Mouse (Mus musculus) megakaryocyte, adult 5-6 weeks (primary cell): ENCODE measurements around the gene Astn2. TPM values are rescaled to one million over a fixed set of nuclear protein-coding genes. Genes with fewer than 3 reads are reported as not detected.

Source experiments
- ATAC-seq: 2 replicates; pipeline ENCODE4 v1.8.0; 2016; ENCODE audit warnings: mild to moderate bottlenecking, inconsistent platforms; ENCODE audit not compliant: poor library complexity, severe bottlenecking
- total RNA-seq, 2 experiments: library from RNA; stranded (forward) in 1 of 2; stranded (reverse) in 1 of 2; fragments of 153-499, 151-499 nt in 1 of 2; fragments of 221-1000, 200-1000 nt in 1 of 2; gene quantifications; 2 replicates each; pipeline versions ENCODE4 v1.2.3 to v1.2.4; 2015 to 2017

Astn2 gene
- total RNA-seq, 2 experiments from 2014 or later, result 0.09 TPM; not detected in 1

DNA sequence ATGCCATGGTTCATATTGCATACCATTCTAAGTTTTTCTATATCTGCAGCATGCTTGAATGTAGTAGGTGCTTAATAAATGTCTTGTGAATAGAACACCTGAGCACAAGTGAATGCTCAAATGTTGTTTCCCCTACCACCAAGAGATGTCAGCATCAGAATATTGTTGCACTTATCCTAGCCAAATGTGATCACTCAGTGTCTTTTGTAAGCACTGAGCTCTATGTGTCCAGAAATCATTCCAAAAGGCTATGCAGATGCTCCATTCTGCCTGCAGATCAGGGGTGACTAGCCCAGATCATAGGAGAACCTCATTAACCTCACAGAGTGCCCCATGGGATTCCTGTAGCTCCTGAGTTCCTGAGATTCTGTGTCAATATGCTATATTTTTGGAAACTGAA lies 401.5 kb downstream of the Astn2 start:
- no peak for ATAC-seq

DNA sequence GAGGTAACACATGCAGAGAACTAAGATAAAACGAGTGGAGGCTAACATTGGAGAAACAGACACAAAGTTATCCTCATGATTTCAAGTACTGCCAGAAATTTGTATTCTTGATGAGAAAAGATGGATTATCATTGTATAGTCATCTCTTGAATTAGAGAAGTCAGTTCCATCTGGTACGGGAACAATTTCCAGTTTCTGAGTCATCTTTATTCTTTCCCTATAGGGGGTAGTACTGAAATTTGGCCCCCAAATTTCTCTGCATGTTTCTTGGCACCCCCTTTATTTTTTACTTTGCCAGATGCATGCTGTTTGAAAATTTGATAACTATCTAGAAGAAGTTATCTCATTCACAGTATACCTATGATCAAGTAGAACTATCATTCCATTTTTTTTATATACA lies 420.8 kb downstream of the Astn2 start:
- ATAC-seq, result no peak

DNA sequence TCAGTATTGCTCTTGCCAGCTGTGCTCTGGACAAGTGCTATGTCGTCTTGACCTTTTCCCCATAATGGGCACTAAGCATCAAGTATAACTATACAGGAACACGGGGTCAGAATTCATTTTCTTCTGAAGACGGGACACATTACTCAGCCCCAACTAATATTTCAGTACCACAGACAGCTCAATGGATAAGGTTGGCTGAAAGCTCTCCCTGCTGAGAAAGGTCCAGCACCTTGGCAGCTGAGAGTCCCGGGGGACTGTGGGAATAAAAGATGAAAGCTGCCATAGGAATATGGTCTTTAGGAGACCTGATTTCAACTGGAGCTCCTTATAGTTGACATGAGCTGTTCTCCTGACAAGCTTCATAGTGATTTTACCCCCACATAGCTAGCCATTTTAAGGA lies 421.5 kb downstream of the Astn2 start:
- ATAC-seq, result no peak

DNA sequence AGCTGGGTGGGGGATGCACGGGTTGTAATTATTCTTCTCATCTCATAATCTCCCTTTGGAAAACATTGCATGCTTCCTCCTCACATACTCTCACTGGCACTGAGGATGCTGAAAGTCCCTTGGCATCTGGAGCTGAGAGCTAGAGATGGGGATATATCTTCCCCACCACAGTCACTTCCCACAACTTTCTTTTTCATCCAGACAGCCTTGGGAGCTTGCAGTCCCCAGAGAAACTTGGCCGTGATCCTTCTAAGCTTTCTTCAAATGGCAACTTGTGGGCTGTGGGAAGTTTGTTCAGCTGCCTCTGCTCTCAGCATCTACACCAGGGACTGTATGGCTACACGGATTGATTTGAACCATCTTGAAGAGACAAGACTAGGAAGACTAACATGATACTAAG lies 428.2 kb downstream of the Astn2 start:
- no peak for ATAC-seq

DNA sequence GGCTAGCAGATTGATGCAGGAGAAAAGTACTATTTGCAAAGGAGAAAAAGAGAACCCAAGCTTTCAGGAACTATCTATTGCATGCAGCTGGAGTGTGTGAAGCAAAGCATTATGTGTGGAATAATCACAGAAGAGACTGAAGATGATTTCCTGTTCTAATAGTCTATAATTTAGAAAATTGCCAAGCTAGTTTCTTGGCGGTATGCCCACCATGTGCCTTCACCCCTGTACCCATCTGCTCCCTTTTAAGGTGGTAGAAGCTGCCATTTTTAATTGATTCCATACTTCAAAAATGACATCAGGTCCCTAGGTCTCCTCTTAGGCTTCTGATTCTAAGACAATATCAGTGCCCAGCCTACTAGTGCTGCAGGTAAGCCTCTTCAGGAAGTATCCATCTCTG lies 432.0 kb downstream of the Astn2 start:
- no peak for ATAC-seq

DNA sequence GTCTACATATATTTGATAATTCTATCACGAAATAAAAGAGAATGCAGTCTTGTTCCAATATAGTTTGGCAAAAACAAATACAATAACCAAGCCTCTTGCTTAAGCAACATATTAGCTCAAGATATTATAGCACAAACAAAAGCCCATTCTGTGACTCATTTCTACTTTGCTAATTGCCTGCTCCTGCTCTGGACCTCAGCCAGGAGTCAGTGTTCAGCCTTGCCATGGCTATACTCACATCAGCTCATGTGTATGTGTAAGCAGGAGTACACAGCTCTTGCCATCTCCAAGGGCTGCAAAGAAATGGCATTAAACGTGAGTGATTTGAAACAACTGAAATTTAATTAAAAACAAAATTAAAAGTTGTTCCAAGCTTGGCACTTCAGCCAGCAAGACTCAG lies 435.1 kb downstream of the Astn2 start:
- no peak for ATAC-seq

DNA sequence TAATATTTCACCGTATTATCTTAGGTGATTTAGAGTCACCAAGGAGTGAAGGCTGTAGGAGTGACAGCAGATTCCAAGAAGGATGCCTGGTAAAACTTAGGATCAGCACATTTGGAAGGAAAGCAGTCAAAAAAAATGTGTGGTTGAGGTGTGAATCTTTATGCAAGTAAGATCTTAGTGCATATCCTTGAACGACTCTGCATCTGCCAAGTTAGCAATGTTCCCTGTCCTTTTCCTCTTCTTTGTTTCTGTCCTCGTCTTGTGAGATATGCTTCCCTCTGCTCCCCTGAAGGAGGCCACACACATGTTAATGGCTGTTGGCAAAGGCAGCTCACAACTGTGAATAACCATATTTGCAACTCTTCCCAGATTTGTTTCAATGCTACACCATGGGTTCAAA lies 439.8 kb downstream of the Astn2 start:
- no peak for ATAC-seq

DNA sequence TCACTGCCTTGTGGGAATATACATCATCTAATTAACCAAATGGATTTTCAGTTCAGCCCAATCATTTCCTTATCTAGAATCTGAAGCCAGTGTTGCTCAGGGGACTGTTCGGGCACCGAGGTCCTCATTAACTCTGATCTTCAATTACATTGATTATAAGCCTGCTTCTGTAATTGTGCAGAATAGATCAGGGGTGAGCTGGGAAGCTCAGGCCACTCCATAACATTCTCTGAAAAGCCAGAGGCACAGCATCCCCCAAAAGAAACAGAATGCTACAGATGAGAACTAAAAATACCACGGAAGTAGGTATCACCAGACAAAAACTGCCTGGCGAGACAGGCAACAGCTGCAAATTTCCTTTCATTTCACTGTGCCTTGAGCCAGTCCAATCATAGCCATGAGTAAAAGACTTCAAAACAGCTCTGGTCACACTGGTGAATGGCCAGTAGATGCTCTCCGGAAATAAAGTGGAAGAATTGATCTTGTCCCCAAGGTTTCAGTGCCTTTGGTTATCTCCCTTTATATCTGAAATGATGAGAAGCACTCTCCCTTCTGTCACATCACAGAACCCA lies 445.1 kb downstream of the Astn2 start:
- no peak for ATAC-seq

DNA sequence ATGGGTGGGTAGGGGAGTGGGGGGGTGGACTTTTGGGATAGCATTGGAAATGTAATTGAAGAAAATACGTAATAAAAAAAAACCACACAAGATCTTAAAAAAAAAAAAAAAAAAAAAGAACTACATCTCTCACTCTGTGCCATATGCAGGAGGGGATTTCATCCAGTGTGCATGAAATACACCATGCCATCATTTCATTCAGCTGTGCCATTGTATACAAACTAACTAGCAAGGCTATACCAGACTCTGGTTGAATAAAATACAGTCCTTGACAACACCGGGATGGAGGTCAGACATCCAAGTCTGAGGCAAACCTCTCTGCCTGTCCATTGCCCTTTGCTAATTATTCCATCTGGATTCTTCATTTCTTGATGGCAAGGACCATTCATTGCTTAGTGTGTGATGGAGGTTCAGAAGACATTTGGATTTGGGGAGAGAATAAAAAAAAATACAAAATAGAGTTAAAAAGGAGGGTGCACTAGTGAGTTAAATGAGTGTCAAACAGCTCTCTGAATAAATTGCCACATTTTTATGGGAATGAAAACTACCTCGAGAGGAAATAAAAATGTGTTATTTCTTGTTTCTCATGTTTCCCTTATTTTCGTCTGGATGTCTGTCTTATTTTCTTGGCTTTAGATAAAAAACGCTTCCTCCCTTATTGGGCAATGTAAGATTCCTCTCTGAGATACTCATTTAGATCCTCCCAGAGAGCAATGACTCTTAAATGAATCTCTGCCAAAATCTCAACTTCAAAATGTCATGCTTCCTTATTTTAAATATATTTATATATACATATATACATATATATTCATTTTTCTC lies 445.8 kb downstream of the Astn2 start:
- no peak for ATAC-seq

DNA sequence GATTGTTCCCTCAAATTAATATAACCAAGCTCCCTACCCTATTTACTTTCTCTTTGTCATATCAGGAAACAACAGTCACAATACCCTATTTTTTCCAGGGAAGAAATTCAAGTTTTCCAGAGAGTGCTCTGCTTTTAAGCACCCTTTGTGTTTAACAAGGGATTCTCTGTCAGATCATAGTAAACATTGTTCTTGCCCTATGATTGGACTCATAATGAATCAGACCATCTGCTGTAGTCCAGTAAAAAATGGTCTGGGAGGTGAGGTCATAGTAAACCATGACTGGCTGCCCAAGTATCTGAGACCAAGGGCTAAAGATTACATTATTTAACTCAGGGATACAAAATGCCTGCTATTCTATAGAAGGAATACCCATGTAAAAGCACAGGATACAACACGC lies 452.5 kb downstream of the Astn2 start:
- no peak for ATAC-seq

DNA sequence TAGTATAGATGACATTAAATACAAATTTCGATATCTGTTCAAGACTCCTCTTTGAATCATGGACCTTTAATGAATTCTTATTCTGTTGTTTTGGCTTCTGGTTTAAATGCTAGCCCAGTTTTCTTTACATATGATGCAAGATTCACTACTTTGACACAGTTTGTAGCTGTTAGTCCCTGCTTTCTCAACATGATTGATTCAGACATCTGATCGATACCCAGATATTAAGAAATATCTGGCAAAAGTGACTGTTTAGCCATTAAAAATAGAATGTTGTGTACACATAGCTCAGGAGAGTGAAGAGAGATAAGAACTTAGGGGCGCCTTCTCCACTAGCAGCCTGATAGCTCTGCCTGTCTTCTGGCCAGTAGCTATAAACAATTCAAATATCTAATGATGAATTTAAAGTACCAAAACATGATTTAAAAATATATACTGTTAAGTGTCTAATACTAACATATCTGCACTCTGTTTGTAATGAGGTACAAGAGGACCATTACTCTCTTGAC lies 457.2 kb downstream of the Astn2 start:
- no peak for ATAC-seq

DNA sequence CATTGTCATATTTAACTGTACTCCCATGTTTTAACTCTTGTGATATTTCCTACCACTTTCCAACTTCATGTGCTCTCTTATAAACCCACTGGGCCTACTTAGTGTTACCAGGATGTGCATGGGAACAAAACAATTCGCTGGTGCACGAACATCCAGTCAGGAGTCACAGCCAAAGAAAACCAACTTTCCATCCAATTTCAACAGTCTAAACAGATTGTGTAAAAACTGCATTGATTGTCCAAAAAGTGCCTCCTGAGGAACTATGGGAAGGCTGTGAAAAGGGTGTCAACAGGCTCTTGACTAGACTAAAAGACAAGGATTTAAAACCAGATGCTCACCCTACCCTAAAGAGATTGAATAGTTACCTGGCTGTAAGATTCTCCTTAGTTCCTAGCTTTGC lies 458.4 kb downstream of the Astn2 start:
- ATAC-seq, result no peak

DNA sequence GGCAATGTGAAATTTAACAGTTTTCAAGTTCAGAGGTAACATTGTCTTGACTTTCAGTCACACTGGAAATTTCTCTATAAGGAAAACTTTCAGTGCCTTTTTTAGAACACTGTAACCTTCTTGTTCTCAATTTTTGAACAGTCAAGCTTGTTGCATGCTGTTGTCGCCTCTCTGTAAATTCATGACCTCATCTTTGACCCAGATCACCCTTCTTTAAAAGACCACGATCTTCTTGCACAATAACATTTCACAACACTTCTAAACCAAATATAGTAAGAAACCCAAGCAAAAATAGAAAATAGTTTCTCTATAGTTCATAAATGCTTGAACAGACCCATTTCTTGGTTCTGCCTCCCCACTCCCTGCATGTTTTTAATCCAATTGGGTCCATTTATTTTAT lies 473.5 kb downstream of the Astn2 start:
- no peak for ATAC-seq

DNA sequence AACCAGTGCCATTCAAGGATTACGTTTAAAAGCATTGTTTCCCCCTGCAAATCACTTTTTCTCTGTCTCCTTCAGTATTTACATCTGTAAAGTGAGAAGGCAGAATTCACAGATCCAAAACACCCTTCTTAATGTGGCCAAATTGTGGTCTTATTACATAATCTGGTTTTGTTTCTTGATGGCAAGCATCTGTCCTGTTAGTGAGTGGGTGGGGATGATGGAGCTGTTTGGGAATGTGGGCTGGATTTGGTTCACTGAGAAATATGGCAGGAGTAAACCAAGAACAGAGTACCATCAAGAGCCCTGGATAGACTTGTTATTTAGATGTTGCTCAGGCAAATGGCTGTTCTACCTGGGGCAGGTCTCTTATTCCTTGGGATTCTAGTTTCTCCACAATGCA lies 484.1 kb downstream of the Astn2 start:
- no peak for ATAC-seq

DNA sequence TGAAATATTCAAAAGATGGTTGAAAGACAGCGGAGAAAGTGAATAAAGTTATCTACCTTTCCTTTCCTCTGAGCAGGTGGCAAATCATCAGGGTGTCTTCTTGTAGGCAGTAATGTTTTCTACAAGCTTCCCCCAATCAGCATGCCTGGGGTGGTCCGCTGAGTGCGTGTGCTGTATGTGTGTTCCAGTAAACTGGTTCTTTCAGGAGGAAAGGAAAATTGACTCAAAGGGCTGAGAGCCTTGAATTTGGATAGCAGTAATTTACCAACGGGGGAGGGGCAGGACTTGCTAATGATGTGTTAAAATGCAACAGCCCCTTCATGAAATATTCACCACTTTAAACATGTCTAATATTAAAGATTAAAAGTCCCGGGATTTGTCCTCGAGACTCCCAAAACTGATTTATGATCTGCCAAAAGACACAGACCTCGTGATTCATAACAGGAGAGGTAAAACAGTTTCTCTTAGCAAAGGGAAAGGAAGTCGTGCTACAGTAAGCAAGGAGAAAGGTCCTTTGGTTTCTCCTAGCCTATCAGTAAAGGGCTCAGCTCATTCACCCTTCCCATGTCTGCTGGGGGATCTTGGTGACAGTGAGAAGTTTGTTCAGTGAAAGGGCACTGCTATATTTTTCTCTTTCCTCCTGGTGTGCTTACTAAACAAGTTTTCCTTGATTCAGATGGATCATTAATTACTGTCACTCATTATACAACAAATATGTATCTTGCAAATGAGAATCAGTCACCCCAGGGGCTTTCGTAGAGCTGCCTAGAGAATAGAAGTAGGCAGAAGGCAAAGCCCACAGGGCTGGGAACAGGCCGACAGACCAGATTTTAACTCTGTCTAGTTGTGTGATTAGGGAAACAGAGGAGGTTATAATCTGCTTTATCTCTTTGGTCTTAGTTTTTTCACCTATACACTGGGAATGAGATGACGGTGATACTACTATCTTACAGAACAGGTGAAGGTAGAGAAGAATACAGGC lies 488.1 kb downstream of the Astn2 start:
- ATAC-seq, result no peak

DNA sequence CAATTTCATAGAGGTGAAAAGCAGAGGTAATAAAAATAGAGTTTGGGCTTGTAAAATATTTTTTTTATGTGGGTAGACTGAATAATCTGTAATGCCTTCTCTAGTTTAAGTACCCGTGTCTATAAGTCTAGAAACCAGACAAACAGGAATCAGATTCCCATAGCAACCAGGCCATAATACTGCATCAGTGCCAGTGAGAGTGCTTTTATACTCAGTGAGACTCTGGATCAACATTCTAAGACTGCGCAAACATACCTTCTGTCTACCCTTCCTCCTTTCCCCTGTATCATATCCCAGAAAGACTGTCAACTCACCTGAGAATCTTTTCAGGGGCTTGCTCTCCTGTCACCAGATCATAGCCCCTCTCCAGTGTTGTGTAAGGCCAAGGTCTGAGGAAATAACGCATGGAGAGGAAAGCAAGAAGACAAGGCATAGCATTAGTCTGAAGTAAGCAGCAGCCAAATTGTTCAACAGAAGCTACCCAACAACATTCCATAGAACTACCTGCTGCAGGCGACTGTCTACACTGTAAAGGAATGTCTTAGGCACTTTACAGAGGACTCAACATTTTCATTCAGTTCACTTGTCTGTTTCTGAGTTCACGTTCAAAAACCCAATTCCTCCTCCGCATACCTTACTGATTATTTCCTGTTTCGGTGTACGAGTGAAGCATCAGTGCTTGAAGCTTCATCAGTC lies 492.0 kb downstream of the Astn2 start:
- ATAC-seq, result no peak

DNA sequence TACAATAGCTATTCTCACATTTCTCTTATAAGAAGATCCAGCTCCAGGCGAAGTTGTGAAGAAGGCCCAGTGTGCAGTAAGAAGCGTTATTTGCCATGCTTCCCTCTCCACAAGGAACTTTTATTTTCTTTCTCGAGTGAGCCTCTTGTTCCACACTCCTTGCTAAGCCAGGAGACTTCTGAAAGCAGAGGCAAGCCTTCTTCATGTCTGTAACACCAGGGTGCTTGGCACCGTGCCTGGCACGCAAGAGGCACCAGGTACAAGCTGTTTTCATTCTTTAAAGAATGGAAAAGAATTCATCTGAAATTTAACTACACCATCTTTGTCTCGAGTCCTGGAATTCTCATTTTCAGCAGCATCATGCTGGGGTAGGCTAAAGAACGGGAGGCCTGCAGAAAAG lies 496.8 kb downstream of the Astn2 start:
- ATAC-seq, result no peak

DNA sequence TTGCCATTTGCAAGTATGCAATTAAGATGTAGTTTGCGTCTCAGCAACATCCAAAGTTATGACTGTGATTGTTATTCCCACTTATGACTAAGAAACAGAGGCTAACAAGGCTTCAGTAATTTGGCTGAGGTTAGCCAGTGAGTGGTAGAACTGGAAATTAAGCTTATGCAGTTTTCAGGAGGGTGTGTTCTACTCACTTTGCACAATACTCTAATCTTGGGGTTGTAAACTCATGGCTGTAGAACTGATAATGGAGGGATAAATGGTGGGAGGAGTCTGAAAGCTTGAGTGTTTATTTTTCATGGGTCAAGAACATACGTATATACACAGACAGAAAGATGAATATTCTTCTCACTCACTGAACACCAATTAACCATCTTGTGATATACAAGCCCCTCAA lies 499.4 kb downstream of the Astn2 start:
- ATAC-seq, result no peak

DNA sequence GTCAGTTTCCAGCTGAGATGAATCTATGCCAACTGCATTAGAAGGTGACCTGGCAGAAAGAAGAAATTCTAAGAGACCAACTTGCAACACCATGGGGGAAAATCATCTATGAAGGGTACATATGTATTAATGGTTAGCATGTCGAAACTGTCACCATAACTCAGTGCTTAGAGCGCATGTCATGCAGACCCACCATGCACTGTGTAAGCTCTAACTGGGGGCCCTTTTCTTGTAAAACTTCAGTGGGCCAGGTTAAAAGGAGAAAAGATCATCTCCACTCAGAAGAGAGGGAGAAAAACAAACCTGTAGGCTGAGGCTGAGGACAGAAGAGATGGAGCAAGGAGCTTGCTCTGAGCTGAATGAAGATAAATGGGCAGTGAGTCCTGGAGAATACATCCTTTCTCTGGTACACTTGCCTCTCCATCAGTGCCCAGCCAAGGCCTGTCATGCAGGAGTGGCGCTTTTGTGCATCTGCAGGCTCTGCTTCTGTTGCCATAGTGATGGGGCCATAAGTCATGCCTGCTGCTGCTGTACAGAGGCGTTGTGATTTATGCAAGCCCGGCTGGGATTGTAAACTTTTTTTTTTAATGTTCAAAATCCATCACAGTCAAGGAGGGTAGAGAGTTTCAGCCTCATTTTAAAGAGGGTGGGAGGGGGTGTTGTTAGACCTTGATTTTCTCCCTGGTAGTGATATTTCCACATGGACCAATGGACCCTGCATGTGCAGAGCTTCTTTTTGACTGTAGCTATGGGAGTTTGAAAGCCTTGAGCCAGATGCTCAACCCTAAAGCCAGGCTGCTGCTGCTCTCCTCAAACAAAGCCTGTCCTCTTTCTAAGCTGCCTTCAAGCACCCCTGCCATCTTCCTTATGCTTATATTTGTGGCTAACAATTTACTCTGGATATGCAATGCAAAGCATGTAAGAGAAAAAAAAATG lies 508.1 kb downstream of the Astn2 start:
- ATAC-seq, result no peak
